Mouse (Mus musculus) intestine, embryonic 16.5 days (tissue): Measurements from ENCODE around the gene Bcas1. TPM values are rescaled to one million over a fixed set of nuclear protein-coding genes. Genes with fewer than 3 reads are reported as not detected.
A peak's percentile ranks its signal among the peaks of the same experiment; 100 is the strongest.

Experiments used
- ATAC-seq: fragments of 200-750 bp; cut with Nextera tagmentation; 2 replicates; pipeline ENCODE4 v1.8.0; 2017; ENCODE audit warnings: moderate TSS enrichment, moderate library complexity
- H3K27ac ChIP-seq: fragments of 300-500 bp; sonication (generic); 2 replicates; pipeline ENCODE4 v1.5.1; 2014; ENCODE audit warnings: mild to moderate bottlenecking, low read length
- H3K27me3 ChIP-seq: fragments of 300-500 bp; sonication (generic); replicated peaks from 2 replicates; pipeline ENCODE4 v1.6.1; 2014; ENCODE audit warnings: low read length, control low read depth, mixed read lengths; ENCODE audit not compliant: control insufficient read depth, insufficient read depth
- H3K36me3 ChIP-seq: fragments of 300-500 bp; sonication (generic); 2 replicates; pipeline ENCODE4 v1.6.1; 2014; ENCODE audit warnings: low read length, control low read depth; ENCODE audit not compliant: control insufficient read depth, insufficient read depth
- H3K4me1 ChIP-seq: fragments of 300-500 bp; sonication (generic); 2 replicates; pipeline ENCODE4 v1.6.1; 2014; ENCODE audit warnings: low read length, control low read depth, mixed read lengths; ENCODE audit not compliant: control insufficient read depth, insufficient read depth
- H3K4me2 ChIP-seq: fragments of 300-500 bp; sonication (generic); 2 replicates; pipeline ENCODE4 v1.6.1; 2014; ENCODE audit warnings: low read depth, low read length, control low read depth
- H3K4me3 ChIP-seq: fragments of 300-500 bp; sonication (generic); 2 replicates; pipeline ENCODE4 v1.5.1; 2014; ENCODE audit warnings: mild to moderate bottlenecking, low read length
- H3K9ac ChIP-seq: fragments of 300-500 bp; sonication (generic); 2 replicates; pipeline ENCODE4 v1.6.1; 2014; ENCODE audit warnings: low read depth, low read length
- H3K9me3 ChIP-seq: fragments of 300-500 bp; sonication (generic); 2 replicates; pipeline ENCODE4 v1.6.1; 2016; ENCODE audit warnings: low read length, control low read depth; ENCODE audit not compliant: control insufficient read depth
- WGBS: fragments of 180-500 bp; shearing (Covaris S2); extraction: QIAGEN DNeasy Blood & Tissue Kit; methylation state at CpG from one replicate; pipeline ENCODE4 v1.1.7; 2014; 5-methylcytosine and 5-hydroxymethylcytosine counted together
- polyA plus RNA-seq: library from polyadenylated mRNA; unstranded; fragments of >200 nt; fragmentation: Nextera tagmentation; extraction: Ambion mirVana; gene quantifications from 2 replicates; pipeline ENCODE4 v1.2.1, GENCODE M21; 2015

The Bcas1 gene
- polyA plus RNA-seq, 1 experiment from 2014 or later: 12.1 TPM

- peak; percentile 71 for ATAC-seq
- 55% methylated on average over 13 of the region's 13 CpGs for WGBS
- no peaks in the 10 kb centered on the region for H3K9me3 ChIP-seq
- no peak overlapping the region for H3K9ac ChIP-seq
- no peaks in the 10 kb centered on the region for H3K27me3 ChIP-seq
- peaks cover 16% of the 10 kb centered on the region for H3K4me1 ChIP-seq
- no peaks in the 10 kb centered on the region for H3K36me3 ChIP-seq
- H3K4me2 ChIP-seq: 0 out of 2 replicates have a peak overlapping the region, but pooled peaks have one; percentile 0
- peak overlapping the region; percentile 31 for H3K27ac ChIP-seq
- H3K4me3 ChIP-seq: no peak overlapping the region
Observed at GRCm38 (mm10) chr2:170310310-170310987, 117.2 kb downstream of the Bcas1 start.

- Histone ChIP-seq H3K27me3 (no peaks in the 10 kb centered on the region), H3K4me2 (no peak overlapping the region), H3K9me3 (no peaks in the 10 kb centered on the region), H3K27ac (0 out of 2 replicates have a peak overlapping the region, but pooled peaks have one; percentile 3), H3K4me3 (no peak overlapping the region), H3K9ac (no peak overlapping the region), H3K4me1 (peaks cover 16% of the 10 kb centered on the region), H3K36me3 (no peaks in the 10 kb centered on the region)
- peak; percentile 64 for ATAC-seq
- WGBS: 35% methylated on average over 9 of the region's 9 CpGs
Observed at GRCm38 (mm10) chr2:170308966-170309365, 118.7 kb downstream of the Bcas1 start.

- H3K36me3 ChIP-seq: no peaks in the 10 kb centered on the region
- H3K4me3 ChIP-seq: no peak overlapping the region
- ATAC-seq: peak; percentile 63
- H3K9me3 ChIP-seq: no peaks in the 10 kb centered on the region
- no peaks in the 10 kb centered on the region for H3K27me3 ChIP-seq
- peaks cover 16% of the 10 kb centered on the region for H3K4me1 ChIP-seq
- H3K4me2 ChIP-seq: no peak overlapping the region
- 55% methylated on average over 10 of the region's 10 CpGs for WGBS
- peak overlapping the region; percentile 46 for H3K27ac ChIP-seq
- H3K9ac ChIP-seq: no peak overlapping the region
Observed at GRCm38 (mm10) chr2:170308033-170308820, 119.4 kb downstream of the Bcas1 start.

GRCm38 (mm10) chr2:170307589-170308021 is 120.0 kb downstream of the Bcas1 start:
- H3K27ac ChIP-seq: peak overlapping the region; percentile 46
- no peaks in the 10 kb centered on the region for H3K27me3 ChIP-seq
- H3K4me2 ChIP-seq: no peak overlapping the region
- H3K9ac ChIP-seq: no peak overlapping the region
- peaks cover 16% of the 10 kb centered on the region for H3K4me1 ChIP-seq
- H3K9me3 ChIP-seq: no peaks in the 10 kb centered on the region
- no peaks in the 10 kb centered on the region for H3K36me3 ChIP-seq
- ATAC-seq: no peak
- WGBS: 68% methylated on average over 7 of the region's 7 CpGs
- H3K4me3 ChIP-seq: no peak overlapping the region

- Histone ChIP-seq H3K9me3 (no peaks in the 10 kb centered on the region), H3K9ac (no peak overlapping the region), H3K4me3 (no peak overlapping the region), H3K27ac (no peak overlapping the region), H3K36me3 (no peaks in the 10 kb centered on the region), H3K27me3 (no peaks in the 10 kb centered on the region), H3K4me2 (no peak overlapping the region), H3K4me1 (peaks cover 16% of the 10 kb centered on the region)
- no peak for ATAC-seq
- WGBS: 71% methylated on average over 9 of the region's 9 CpGs
Observed at GRCm38 (mm10) chr2:170306637-170307320, 120.9 kb downstream of the Bcas1 start.

GRCm38 (mm10) chr2:170304766-170305165 is 122.9 kb downstream of the Bcas1 start:
- H3K4me1 ChIP-seq: peaks cover 9% of the 10 kb centered on the region
- 79% methylated on average over 12 of the region's 12 CpGs for WGBS
- H3K27me3 ChIP-seq: no peaks in the 10 kb centered on the region
- no peaks in the 10 kb centered on the region for H3K9me3 ChIP-seq
- H3K4me3 ChIP-seq: no peak overlapping the region
- ATAC-seq: no peak
- H3K9ac ChIP-seq: no peak overlapping the region
- no peak overlapping the region for H3K4me2 ChIP-seq
- no peak overlapping the region for H3K27ac ChIP-seq
- H3K36me3 ChIP-seq: no peaks in the 10 kb centered on the region

GRCm38 (mm10) chr2:170303595-170303994 is 124.0 kb downstream of the Bcas1 start:
- 87% methylated on average over 7 of the region's 7 CpGs for WGBS
- Histone ChIP-seq H3K4me2 (no peak overlapping the region), H3K36me3 (no peaks in the 10 kb centered on the region), H3K27me3 (no peaks in the 10 kb centered on the region), H3K4me1 (peaks cover 2% of the 10 kb centered on the region; the same call in 1 of the 2 replicates), H3K27ac (no peak overlapping the region), H3K9me3 (no peaks in the 10 kb centered on the region), H3K9ac (no peak overlapping the region), H3K4me3 (no peak overlapping the region)
- no peak for ATAC-seq

- Histone ChIP-seq H3K27me3 (no peaks in the 10 kb centered on the region), H3K4me2 (no peak overlapping the region), H3K27ac (no peak overlapping the region), H3K9ac (no peak overlapping the region), H3K36me3 (no peaks in the 10 kb centered on the region), H3K9me3 (no peaks in the 10 kb centered on the region), H3K4me3 (no peak overlapping the region), H3K4me1 (no peaks in the 10 kb centered on the region)
- WGBS: 88% methylated on average over 8 of the region's 8 CpGs
- ATAC-seq: no peak
Observed at GRCm38 (mm10) chr2:170302825-170303224, 124.8 kb downstream of the Bcas1 start.
